Mouse (Mus musculus) heart, embryonic 12.5 days (tissue): Measurements from ENCODE around the gene Pign. TPM values are rescaled to one million over a fixed set of nuclear protein-coding genes. Genes with fewer than 3 reads are reported as not detected.

Experiments
- ATAC-seq: fragments of 200-750 bp; cut with Nextera tagmentation; 2 replicates; pipeline ENCODE4 v1.8.0; 2017; ENCODE audit warnings: moderate TSS enrichment, moderate library complexity; ENCODE audit not compliant: insufficient number of reproducible peaks, low FRiP score
- H3K27ac ChIP-seq: fragments of 300-500 bp; sonication (generic); 2 replicates; pipeline ENCODE4 v1.5.1; 2016; ENCODE audit warnings: mild to moderate bottlenecking, moderate library complexity; ENCODE audit not compliant: poor library complexity, severe bottlenecking
- H3K27me3 ChIP-seq: fragments of 300-500 bp; sonication (generic); replicated peaks from 2 replicates; pipeline ENCODE4 v1.6.1; 2016; ENCODE audit warnings: mild to moderate bottlenecking, moderate library complexity
- H3K36me3 ChIP-seq: fragments of 300-500 bp; sonication (generic); 2 replicates; pipeline ENCODE4 v1.6.1; 2016; ENCODE audit warnings: mild to moderate bottlenecking, moderate library complexity
- H3K4me1 ChIP-seq: fragments of 300-500 bp; sonication (generic); replicated peaks from 2 replicates; pipeline ENCODE4 v1.6.1; 2016; ENCODE audit warnings: mild to moderate bottlenecking
- H3K4me2 ChIP-seq: fragments of 300-500 bp; sonication (generic); 2 replicates; pipeline ENCODE4 v1.6.1; 2016; ENCODE audit warnings: mild to moderate bottlenecking, moderate library complexity
- H3K4me3 ChIP-seq: fragments of 300-500 bp; sonication (generic); 2 replicates; pipeline ENCODE4 v1.5.1; 2016; ENCODE audit warnings: mild to moderate bottlenecking
- H3K9ac ChIP-seq: fragments of 300-500 bp; sonication (generic); 2 replicates; pipeline ENCODE4 v1.6.1; 2016; ENCODE audit warnings: mild to moderate bottlenecking, moderate library complexity
- H3K9me3 ChIP-seq: fragments of 300-500 bp; sonication (generic); replicated peaks from 2 replicates; pipeline ENCODE4 v1.6.1; 2016; ENCODE audit warnings: mild to moderate bottlenecking, moderate library complexity
- WGBS: fragments of 180-500 bp; shearing (Covaris S2); methylation state at CpG from one replicate; pipeline ENCODE4 v1.1.7; 2016; 5-methylcytosine and 5-hydroxymethylcytosine counted together
- polyA plus RNA-seq: library from polyadenylated mRNA; unstranded; fragments of >200 nt; fragmentation: Nextera tagmentation; extraction: Ambion mirVana; gene quantifications from 2 replicates; pipeline ENCODE4 v1.2.1, GENCODE M21; 2016

Gene Pign
- polyA plus RNA-seq, 1 experiment from 2014 or later, result 17.4 TPM

DNA sequence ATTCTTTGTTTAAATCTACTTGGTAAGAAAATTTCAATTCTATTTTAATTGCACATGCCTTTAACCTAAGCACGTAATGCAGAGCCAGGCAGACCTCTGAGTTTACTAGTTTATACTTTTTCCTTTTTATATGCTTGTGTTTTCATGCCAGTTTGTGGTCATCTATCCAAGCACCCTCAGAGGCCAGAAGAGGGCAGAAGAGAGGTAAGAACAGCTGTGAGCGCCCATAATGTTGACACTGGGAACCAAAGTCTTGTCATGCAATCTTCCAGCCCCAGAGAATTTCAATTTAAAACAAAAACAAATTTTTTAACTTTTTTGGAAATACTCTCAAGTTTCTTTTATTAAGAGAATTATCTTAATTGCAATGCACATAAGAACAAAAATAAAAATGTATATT, 99.7 kb downstream of the Pign start:
- ATAC-seq, result no peak
- H3K27me3 ChIP-seq, result no peaks in the 10 kb centered on the region
- no peaks in the 10 kb centered on the region for H3K4me1 ChIP-seq
- no peak overlapping the region for H3K9ac ChIP-seq
- H3K4me3 ChIP-seq, result no peak overlapping the region
- H3K36me3 ChIP-seq, result peaks cover 12% of the 10 kb centered on the region
- no peak overlapping the region for H3K27ac ChIP-seq
- 88% methylated on average over 2 of the region's 2 CpGs for WGBS
- H3K4me2 ChIP-seq, result no peak overlapping the region
- H3K9me3 ChIP-seq, result no peaks in the 10 kb centered on the region

DNA sequence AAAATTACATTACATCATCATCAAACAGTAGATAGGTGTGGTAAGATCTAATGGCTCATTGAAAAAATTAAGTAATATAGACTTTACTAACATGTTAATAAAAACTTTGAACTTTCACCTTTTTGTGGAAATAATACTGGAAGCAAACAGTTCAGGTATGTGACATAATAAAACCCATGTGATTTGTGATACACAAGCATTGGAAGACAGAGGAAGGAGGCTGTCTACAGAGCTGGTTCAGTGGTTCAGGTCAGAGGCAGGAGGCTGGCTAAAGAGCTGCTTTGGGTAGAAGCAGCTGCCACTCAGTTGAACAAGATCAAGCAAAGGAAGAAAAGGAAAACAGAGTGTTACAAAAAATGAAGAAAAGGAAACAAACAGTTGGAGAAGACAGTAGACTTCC, 107.4 kb downstream of the Pign start:
- Histone ChIP-seq H3K36me3 (peaks cover 4% of the 10 kb centered on the region; the same call in 1 of the 2 replicates), H3K4me1 (no peaks in the 10 kb centered on the region), H3K4me2 (no peak overlapping the region), H3K27me3 (no peaks in the 10 kb centered on the region), H3K9ac (no peak overlapping the region), H3K27ac (no peak overlapping the region), H3K9me3 (no peaks in the 10 kb centered on the region), H3K4me3 (no peak overlapping the region)
- ATAC-seq, result no peak

DNA sequence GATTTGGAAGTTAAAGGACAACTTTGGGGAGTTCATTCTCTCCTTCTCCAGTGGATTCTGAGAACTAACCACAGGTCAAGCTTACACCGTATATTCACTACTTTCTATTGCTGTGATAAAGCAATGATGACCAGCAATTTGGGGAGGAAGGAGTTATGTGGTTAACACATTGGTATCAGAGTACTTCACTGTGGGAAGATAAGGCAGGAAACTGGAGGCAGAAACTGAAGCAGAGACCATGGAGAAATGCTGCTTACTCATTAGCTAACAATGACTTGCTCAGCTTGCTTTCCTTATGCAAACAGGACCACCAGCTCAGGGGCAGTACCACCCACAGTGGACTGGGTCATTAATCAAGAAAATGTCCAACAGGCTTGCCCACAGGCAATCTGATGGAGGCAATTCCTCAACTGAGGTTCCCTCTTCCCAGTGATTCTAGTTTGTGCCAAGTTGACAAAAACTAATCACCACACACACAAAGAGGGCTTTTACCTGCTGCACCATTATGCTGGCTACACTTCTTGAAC, 108.2 kb downstream of the Pign start:
- no peaks in the 10 kb centered on the region for H3K4me1 ChIP-seq
- no peak for ATAC-seq
- H3K36me3 ChIP-seq, result peaks cover 4% of the 10 kb centered on the region; the same call in 1 of the 2 replicates
- H3K4me3 ChIP-seq, result no peak overlapping the region
- no peaks in the 10 kb centered on the region for H3K27me3 ChIP-seq
- H3K27ac ChIP-seq, result no peak overlapping the region
- no peaks in the 10 kb centered on the region for H3K9me3 ChIP-seq
- no peak overlapping the region for H3K9ac ChIP-seq
- no peak overlapping the region for H3K4me2 ChIP-seq
- WGBS, result 39% methylated on average over 1 of the region's 1 CpGs

DNA sequence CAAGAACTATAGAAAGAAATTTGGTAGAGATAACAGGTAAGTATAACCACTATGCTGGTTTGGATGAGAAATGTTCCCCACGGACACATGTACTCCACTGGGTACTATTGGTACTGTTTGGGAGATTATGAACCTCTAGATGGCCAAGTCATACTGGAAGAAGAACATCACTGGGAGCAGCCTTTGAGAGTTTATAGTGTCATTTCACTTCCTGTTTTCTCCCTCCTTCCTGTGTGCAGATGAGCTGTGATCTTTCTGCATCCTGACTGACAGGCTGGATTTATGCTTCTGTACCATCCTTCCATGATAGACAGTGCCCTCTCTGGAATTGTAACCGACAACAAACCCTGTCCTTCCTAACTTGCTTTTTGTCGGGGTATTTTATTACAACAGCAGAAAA, 110.3 kb downstream of the Pign start:
- no peak overlapping the region for H3K9ac ChIP-seq
- ATAC-seq, result no peak
- 86% methylated on average over 3 of the region's 3 CpGs for WGBS

DNA sequence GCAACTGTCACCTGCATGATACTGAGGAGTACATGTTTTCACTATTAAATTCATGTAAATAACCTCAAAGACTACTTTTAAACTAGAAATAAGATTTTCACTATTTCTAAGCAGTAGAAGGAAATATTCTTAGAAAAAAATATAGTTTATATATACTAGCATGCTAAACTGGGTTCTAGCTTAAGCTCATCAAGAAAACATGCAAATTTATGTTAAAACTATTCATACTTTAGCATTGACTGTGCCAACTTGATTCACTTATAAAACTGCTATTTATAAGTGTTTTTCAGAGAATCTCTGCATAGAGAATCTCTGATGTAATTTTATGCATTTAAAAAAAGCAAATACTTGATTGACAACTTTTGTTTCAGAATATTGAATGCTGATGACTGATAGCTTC, 113.3 kb downstream of the Pign start:
- H3K4me1 ChIP-seq, result no peaks in the 10 kb centered on the region
- peaks cover 8% of the 10 kb centered on the region for H3K36me3 ChIP-seq
- H3K27me3 ChIP-seq, result no peaks in the 10 kb centered on the region
- H3K9me3 ChIP-seq, result no peaks in the 10 kb centered on the region
- no peak overlapping the region for H3K4me2 ChIP-seq
- H3K27ac ChIP-seq, result no peak overlapping the region
- H3K9ac ChIP-seq, result no peak overlapping the region
- ATAC-seq, result no peak
- no peak overlapping the region for H3K4me3 ChIP-seq

More for the DNA sequence above, 110.3 kb downstream of the Pign start:
- Histone ChIP-seq H3K4me2 (no peak overlapping the region), H3K9me3 (no peaks in the 10 kb centered on the region), H3K4me3 (no peak overlapping the region), H3K36me3 (peaks cover 4% of the 10 kb centered on the region; the same call in 1 of the 2 replicates), H3K27me3 (no peaks in the 10 kb centered on the region), H3K27ac (no peak overlapping the region), H3K4me1 (no peaks in the 10 kb centered on the region)

DNA sequence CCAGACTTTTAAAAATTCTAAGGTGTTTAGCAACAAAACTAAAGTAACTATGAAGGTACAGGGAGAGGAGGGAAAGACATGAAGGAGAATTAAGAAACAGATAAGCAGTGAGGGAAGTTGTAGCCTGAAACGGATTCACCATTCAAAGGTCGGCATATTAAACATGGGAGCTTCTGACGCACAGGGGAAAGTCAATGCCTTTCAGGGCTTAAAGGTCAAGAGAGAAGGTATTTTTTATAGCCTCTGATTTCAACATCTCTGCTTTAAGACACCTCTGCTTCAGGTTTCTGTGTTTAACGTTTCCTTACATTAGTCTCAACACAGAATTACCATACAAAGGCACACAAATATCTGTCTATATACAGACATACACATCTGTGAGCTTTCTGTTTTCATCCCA, 113.8 kb downstream of the Pign start:
- no peaks in the 10 kb centered on the region for H3K4me1 ChIP-seq
- H3K27me3 ChIP-seq, result no peaks in the 10 kb centered on the region
- WGBS, result 78% methylated on average over 4 of the region's 4 CpGs
- no peak overlapping the region for H3K4me3 ChIP-seq
- H3K4me2 ChIP-seq, result no peak overlapping the region
- H3K9ac ChIP-seq, result no peak overlapping the region
- peaks cover 10% of the 10 kb centered on the region for H3K36me3 ChIP-seq
- no peak overlapping the region for H3K27ac ChIP-seq
- H3K9me3 ChIP-seq, result no peaks in the 10 kb centered on the region
- no peak for ATAC-seq

DNA sequence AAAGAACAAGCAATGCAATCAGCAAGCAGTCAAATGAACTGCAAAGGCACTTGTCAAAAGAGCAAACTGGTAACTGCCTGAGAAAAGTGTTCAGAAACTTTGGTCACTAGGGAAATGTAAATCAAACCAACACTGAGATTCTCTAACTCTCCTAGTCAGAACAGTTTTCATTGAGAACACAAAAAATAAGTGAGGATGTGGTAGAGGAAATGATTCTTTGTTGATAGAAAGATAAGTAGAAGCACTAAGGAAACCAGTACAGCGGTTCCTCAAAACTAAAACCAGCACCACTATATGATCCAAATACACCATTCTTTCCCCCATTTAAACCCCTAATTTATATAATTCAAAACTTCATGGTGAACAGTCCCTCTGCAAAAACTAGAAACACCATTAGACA, 120.4 kb downstream of the Pign start:
- Histone ChIP-seq H3K9me3 (peaks cover 10% of the 10 kb centered on the region), H3K4me2 (no peak overlapping the region), H3K27ac (no peak overlapping the region), H3K9ac (no peak overlapping the region), H3K27me3 (no peaks in the 10 kb centered on the region), H3K36me3 (peaks cover 60% of the 10 kb centered on the region), H3K4me3 (no peak overlapping the region), H3K4me1 (no peaks in the 10 kb centered on the region)
- no peak for ATAC-seq
- 73% methylated on average over 1 of the region's 1 CpGs for WGBS

DNA sequence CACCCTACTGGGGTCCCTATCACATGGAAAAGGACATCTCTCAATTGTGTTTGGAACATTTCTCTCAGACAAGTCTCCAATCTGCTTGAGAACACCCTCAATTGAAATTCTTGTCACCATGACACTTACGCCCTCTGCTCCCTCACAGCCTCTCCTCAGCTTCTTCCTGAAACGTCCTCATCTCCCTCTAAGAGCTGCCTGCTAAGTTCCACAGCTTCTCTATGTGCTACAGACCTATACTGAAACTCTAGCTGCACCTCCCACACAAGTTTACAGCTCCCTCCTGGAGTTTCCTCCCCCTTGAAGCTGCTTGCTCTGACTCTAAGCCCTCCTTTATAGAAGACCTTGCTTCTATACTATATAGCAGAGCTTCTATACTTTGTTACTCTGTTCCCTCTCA, 139.7 kb downstream of the Pign start:
- Histone ChIP-seq H3K4me3 (no peak overlapping the region), H3K4me1 (0 out of 2 replicates have a peak, but pooled peaks cover 6% of the 10 kb centered on the region), H3K9ac (no peak overlapping the region), H3K27me3 (no peaks in the 10 kb centered on the region), H3K36me3 (peaks cover 12% of the 10 kb centered on the region), H3K4me2 (no peak overlapping the region), H3K9me3 (no peaks in the 10 kb centered on the region), H3K27ac (no peak overlapping the region)
- WGBS, result 55% methylated on average over 2 of the region's 2 CpGs
- ATAC-seq, result no peak

DNA sequence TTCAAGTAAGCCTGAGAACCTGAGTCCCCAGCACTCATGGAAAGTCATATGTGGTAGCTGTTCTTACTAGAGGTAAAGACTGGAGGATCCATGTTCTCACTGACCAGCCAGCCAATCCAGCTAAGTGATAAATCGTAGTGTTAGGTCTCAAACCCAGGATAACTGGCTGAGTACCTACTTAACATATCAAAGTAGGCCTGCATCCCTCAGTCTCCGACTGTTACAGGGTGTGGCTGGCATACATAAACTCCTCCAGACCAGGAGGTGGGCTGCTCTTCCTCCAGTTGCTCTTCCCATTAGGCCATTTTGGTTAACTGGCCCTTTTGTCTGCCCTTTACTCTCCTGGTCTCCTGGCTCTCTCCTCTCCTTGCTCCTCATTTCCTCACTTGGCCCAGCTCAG, 141.2 kb downstream of the Pign start:
- no peak overlapping the region for H3K9ac ChIP-seq
- H3K4me3 ChIP-seq, result no peak overlapping the region
- H3K27me3 ChIP-seq, result no peaks in the 10 kb centered on the region
- peaks cover 12% of the 10 kb centered on the region for H3K36me3 ChIP-seq
- H3K4me2 ChIP-seq, result no peak overlapping the region
- no peaks in the 10 kb centered on the region for H3K4me1 ChIP-seq
- 67% methylated on average over 2 of the region's 2 CpGs for WGBS
- no peak overlapping the region for H3K27ac ChIP-seq
- no peak for ATAC-seq
- H3K9me3 ChIP-seq, result no peaks in the 10 kb centered on the region

DNA sequence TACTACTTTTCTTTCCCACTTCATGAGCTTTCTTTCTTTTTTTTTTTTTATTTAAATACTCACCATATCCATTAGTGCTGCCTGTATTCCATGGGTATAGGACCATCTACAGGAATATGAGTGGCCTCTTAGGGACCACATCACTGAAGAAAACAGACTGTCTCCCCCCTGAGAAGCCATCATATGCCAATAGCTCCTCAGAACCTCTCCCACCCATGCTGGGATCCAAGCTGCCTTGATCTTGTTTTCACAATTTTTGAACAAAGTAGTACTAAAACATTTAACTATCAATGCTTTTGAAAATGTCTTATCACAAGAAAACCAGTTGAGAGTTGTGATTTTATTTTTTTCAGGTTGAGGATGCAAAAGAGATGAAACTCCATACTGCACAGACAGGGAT, 145.4 kb downstream of the Pign start:
- ATAC-seq, result no peak
- no peak overlapping the region for H3K4me2 ChIP-seq
- H3K27ac ChIP-seq, result no peak overlapping the region
- H3K9me3 ChIP-seq, result no peaks in the 10 kb centered on the region
- no peaks in the 10 kb centered on the region for H3K4me1 ChIP-seq
- no peak overlapping the region for H3K4me3 ChIP-seq
- H3K9ac ChIP-seq, result no peak overlapping the region
- H3K36me3 ChIP-seq, result peaks cover 12% of the 10 kb centered on the region
- H3K27me3 ChIP-seq, result no peaks in the 10 kb centered on the region

DNA sequence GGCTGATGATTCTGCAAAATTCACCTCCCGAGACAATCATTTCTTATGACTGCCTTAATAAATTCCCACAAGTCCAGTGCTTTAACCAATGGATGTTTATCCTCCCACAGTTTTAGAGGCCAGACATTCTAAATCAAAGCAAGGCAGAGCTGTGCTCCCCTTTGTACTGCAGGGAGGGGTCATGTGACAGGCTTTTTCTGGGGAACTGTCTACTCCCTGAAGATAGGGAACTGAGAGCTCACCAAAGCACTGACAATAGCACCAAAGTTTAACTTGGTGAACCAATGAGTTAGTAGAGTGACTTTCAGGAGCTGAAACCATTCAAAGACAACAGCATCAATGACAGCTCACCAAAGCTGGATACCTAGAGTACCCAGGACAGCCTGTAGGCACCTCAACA, 156.4 kb downstream of the Pign start:
- Histone ChIP-seq H3K9me3 (no peaks in the 10 kb centered on the region), H3K27ac (no peak overlapping the region), H3K4me1 (no peaks in the 10 kb centered on the region), H3K4me3 (no peak overlapping the region), H3K4me2 (no peak overlapping the region), H3K36me3 (no peaks in the 10 kb centered on the region), H3K9ac (no peak overlapping the region), H3K27me3 (no peaks in the 10 kb centered on the region)
- WGBS, result 88% methylated on average over 1 of the region's 1 CpGs
- no peak for ATAC-seq

DNA sequence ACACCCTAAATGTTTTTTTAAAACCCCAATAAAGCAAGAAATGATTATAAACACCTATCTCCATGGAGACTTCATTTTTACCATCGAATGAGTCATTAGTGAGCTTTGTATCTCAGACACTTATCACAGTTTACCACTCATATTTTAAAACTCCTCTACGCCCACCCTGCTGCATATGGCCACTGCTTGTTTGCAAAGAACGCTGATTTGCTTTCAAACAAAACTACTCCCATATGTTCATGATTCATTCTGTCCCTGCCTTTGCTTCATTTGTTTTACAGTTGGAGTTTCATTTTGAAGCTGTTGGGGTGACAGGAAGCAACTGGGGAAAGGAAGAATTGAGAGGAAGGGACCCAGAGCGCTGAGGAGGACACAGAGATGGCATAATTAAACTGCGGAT, 170.9 kb downstream of the Pign start:
- Histone ChIP-seq H3K27me3 (no peaks in the 10 kb centered on the region), H3K4me2 (no peak overlapping the region), H3K9ac (no peak overlapping the region), H3K4me1 (no peaks in the 10 kb centered on the region), H3K4me3 (no peak overlapping the region), H3K27ac (no peak overlapping the region), H3K36me3 (no peaks in the 10 kb centered on the region), H3K9me3 (no peaks in the 10 kb centered on the region)
- ATAC-seq, result no peak
- 79% methylated on average over 5 of the region's 5 CpGs for WGBS
